Mouse (Mus musculus) kidney, postnatal 36 days (tissue): ENCODE results near the gene Fam178b.

ENCODE experiments used
- DNase-seq, 2 experiments: peaks; one replicate each; pipeline ENCODE4 v3.0.0; 2021 to 2022; ENCODE audit warnings: mixed read lengths in 2 of 2

Fam178b gene

GRCm38 (mm10) chr1:36560903-36561302 lies 122.1 kb downstream of the Fam178b start:
- DNase-seq: peak; percentile 73 to 83

- no peak for DNase-seq
Observed at GRCm38 (mm10) chr1:36559888-36560287, 123.1 kb downstream of the Fam178b start.

- no peak for DNase-seq
Observed at GRCm38 (mm10) chr1:36559256-36559655, 123.7 kb downstream of the Fam178b start.

- peak; percentile 78 to 86 for DNase-seq
Observed at GRCm38 (mm10) chr1:36558031-36558993, 124.7 kb downstream of the Fam178b start, which contains the start of gene Sema4c. TSS of gene Sema4c (minus strand) at chr1:36558349.

GRCm38 (mm10) chr1:36557457-36558011 lies 125.4 kb downstream of the Fam178b start:
- DNase-seq: peak; percentile 83 to 89

GRCm38 (mm10) chr1:36556553-36557456 lies 126.2 kb downstream of the Fam178b start:
- DNase-seq: peak; percentile 88 to 95

GRCm38 (mm10) chr1:36555798-36556395 lies 127.1 kb downstream of the Fam178b start:
- DNase-seq: peak in 1 of 2 experiments; percentile 45

GRCm38 (mm10) chr1:36554633-36555399 lies 128.2 kb downstream of the Fam178b start:
- DNase-seq: peak; percentile 62 to 74

- DNase-seq: no peak
Observed at GRCm38 (mm10) chr1:36552506-36552905, 130.5 kb downstream of the Fam178b start.

GRCm38 (mm10) chr1:36551904-36552303 lies 131.1 kb downstream of the Fam178b start:
- DNase-seq: no peak

GRCm38 (mm10) chr1:36550075-36550863 lies 132.7 kb downstream of the Fam178b start:
- no peak for DNase-seq

GRCm38 (mm10) chr1:36549491-36549890 lies 133.5 kb downstream of the Fam178b start:
- DNase-seq: no peak

GRCm38 (mm10) chr1:36548771-36549170 lies 134.2 kb downstream of the Fam178b start:
- DNase-seq: no peak

- DNase-seq: peak; percentile 55 to 68
Observed at GRCm38 (mm10) chr1:36547981-36548598, 134.9 kb downstream of the Fam178b start.

GRCm38 (mm10) chr1:36546888-36547471 lies 136.0 kb downstream of the Fam178b start, which contains the start of gene Ankrd39:
TSS of gene Ankrd39 (minus strand) at chr1:36547445.
- DNase-seq: peak; percentile 98 to 99

GRCm38 (mm10) chr1:36545845-36546600 lies 137.0 kb downstream of the Fam178b start:
- no peak for DNase-seq

GRCm38 (mm10) chr1:36545382-36545781 lies 137.6 kb downstream of the Fam178b start:
- DNase-seq: no peak

- no peak for DNase-seq
Observed at GRCm38 (mm10) chr1:36542925-36543324, 140.1 kb downstream of the Fam178b start.

GRCm38 (mm10) chr1:36541844-36542243 lies 141.1 kb downstream of the Fam178b start:
- DNase-seq: no peak
